Mouse (Mus musculus) left cerebral cortex, adult 2 months (tissue): Measurements from ENCODE around the gene Coq8b. TPM values are rescaled to one million over a fixed set of nuclear protein-coding genes. Genes with fewer than 3 reads are reported as not detected.
A peak's percentile ranks its signal among the peaks of the same experiment; 100 is the strongest.

Experiments
- DNase-seq, 2 experiments: peaks; one replicate each; pipeline ENCODE4 v3.0.0; 2021 to 2022; ENCODE audit warnings: low spot score in 2 of 2, mixed read lengths in 1 of 2; ENCODE audit errors: extremely low spot score in 1 of 2
- H3K27ac ChIP-seq: fragments of 200-600 bp; 2 replicates; pipeline ENCODE4 v1.8.1; 2022
- H3K4me3 ChIP-seq: fragments of 200-600 bp; 2 replicates; pipeline ENCODE4 v1.8.1; 2022
- CTCF ChIP-seq: fragments of 200-600 bp; IDR thresholded peaks from 2 replicates; pipeline ENCODE4 v1.8.1; 2022; ENCODE audit warnings: antibody characterized with exemption, mild to moderate bottlenecking, moderate library complexity
- intact Hi-C: fragments of 180-260 bp; cut with DNase I; formaldehyde crosslinking; loops from one replicate; pipeline ENCODE4 v1.15.1; 2025
- total RNA-seq, 2 experiments: library from RNA; stranded (reverse); gene quantifications; 2 replicates each; pipeline ENCODE4 v1.2.3; 2021

The Coq8b gene
- total RNA-seq, 2 experiments from 2014 or later, result 35.4 to 36.2 TPM

DNA sequence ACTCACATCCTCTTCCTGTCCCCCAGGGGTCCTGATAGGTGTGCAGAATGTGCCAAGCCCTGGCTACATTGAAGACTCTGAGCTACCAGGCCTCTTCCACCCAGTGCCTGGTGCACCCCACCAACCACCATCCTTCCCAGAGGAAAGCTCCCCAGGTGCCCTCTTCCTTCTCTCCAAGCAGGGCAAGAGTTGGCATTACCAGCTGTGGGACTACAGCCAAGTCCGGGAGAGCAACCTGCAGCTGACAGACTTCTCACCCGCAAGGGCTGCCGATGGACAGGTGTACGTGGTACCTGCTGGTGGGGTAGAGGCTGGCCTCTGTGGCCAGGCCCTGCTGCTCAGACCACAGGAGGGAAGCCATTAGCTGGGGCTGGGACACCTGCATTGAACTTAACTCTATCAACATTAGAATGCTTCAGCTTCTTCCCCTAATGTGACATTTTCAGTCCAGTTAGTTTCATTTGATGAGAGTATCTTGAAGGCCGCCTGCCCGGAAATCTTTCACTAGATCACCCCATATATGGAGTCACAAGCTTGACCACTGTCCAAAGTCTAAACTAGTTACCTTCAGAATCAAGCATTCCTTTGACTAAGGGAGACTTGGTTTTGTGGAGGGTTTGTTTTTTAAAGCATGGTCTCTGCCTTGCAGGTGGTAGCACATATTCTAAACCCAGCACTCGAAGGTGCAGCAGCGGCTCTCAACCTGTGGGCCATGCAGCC, 28.9 kb upstream of the Coq8b start:
- intact Hi-C loops, result no loop called here
- TF ChIP-seq CTCF, result no peak
- H3K4me3 ChIP-seq, result no peak overlapping the region
- no peak for DNase-seq
- H3K27ac ChIP-seq, result no peak overlapping the region

GRCm38 (mm10) chr7:27212626-27213025, 20.2 kb upstream of the Coq8b start:
- intact Hi-C loops, result no loop called here
- DNase-seq, result no peak
- no peak overlapping the region for H3K27ac ChIP-seq
- TF ChIP-seq CTCF, result no peak
- no peak overlapping the region for H3K4me3 ChIP-seq

DNA sequence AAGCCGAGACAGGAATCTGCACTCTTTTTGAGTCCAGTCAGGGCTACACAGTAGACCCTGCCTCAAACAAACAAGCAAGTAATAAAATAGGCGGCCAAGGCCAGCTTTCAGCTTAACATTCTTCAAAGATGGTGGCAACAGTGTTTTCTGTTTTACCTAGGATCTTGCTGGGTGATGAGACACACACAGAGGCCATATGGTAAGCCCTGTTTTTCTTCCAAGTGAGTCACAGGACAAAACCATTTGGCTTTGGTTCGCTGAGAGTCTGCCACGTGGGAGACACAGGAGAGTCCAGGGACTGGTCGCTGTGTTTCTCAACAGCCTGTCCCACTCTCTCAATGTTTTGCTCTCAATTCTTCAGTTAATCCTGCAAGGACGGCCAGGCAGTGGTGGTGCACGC, 14.2 kb upstream of the Coq8b start:
- no peak overlapping the region for H3K4me3 ChIP-seq
- no peak for TF ChIP-seq CTCF
- H3K27ac ChIP-seq, result no peak overlapping the region
- intact Hi-C loops, result no loop called here
- no peak for DNase-seq

DNA sequence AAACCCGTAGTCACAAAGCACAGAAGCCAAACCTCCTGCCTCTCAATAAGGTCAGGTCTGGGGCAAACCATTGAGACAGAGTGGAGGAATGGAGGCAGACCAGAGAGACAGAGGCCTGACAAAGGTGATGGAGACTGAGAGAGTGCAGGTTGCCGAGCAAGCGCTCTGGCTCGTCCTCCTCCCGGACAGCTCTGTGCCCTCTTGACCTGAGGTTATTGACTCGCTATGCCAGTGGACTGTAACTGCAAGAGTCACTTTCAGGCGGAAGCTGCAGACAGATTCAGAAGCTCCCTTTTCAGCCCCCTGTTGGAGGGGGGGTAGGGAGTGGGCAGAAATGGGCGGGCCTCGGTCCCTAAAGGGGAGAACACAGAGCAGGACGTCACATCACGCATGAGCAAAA, 12.9 kb upstream of the Coq8b start:
- no peak for TF ChIP-seq CTCF
- Histone ChIP-seq H3K27ac (no peak overlapping the region), H3K4me3 (no peak overlapping the region)
- no peak for DNase-seq
- intact Hi-C loops, result no loop called here

GRCm38 (mm10) chr7:27221939-27222338, 10.9 kb upstream of the Coq8b start:
- no peak for DNase-seq
- H3K4me3 ChIP-seq, result no peak overlapping the region
- no peak for TF ChIP-seq CTCF
- intact Hi-C loops, result no loop called here
- no peak overlapping the region for H3K27ac ChIP-seq

GRCm38 (mm10) chr7:27222538-27222937, 10.3 kb upstream of the Coq8b start:
- Histone ChIP-seq H3K27ac (no peak overlapping the region), H3K4me3 (no peak overlapping the region)
- intact Hi-C loops, result no loop called here
- TF ChIP-seq CTCF, result no peak
- no peak for DNase-seq

DNA sequence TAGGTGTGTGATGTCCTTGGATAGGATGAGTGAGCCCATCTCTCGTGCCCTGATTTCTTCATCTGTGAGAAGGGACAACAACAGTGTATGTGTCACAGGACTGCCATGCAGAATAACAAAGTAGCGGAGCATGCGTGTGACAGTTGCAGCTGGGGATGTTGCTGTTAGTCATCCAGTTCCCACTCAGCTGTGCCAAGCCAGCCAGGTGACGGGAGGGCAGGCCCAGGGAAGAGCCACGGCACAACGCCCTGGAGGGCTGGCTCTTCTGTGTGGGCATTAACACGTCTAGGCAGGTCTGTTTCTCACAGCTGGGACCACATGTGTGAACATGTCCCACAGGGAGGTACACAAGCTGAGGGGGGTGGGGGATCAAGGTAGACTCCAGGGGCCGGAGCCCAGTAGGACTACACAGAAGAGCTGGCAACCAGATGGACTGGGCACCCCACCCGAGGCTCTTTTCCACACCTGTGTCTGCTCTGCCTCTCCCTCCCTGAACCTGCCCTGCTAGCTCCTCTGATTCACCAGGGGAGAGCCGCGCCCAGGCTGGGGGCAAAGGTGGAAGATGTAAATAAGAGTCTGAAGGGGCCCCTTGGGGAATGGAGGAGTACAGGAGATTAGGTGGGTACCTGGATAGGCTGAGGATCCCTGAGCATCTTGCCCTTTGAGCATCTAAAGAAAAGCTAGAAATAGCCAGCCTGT, 7.8 kb upstream of the Coq8b start:
- H3K4me3 ChIP-seq, result peak overlapping the region; percentile 79
- peak overlapping the region; percentile 80 for H3K27ac ChIP-seq
- intact Hi-C loops, result no loop called here
- peak; percentile 52 to 59 for DNase-seq
- no peak for TF ChIP-seq CTCF

DNA sequence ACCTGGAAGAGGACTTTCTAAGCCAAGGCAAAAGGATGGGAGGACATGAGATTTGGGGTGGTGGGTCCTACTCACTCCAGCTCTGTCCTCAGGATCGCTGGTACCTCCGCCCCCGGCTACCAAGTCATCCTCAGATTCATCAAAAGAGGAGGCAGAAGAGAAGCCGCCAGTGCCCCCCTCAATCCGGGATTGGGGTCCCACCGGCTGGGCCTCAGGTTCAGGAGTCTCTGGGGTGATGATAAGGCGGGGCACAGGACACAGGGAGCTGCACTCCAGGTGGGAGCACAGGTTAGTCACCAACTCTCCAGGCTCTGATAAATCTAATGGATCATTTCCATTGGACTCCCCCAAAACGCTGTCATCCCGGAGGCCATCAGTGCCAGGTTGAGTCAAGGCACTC, 5.5 kb upstream of the Coq8b start:
- Histone ChIP-seq H3K4me3 (peak overlapping the region; percentile 79), H3K27ac (peak overlapping the region; percentile 93)
- no peak for DNase-seq
- TF ChIP-seq CTCF, result no peak
- intact Hi-C loops, result loop anchor here (2.0 kb wide), 1 partner anchor 32 kb away; the partner anchor contains the start of gene BC024978

DNA sequence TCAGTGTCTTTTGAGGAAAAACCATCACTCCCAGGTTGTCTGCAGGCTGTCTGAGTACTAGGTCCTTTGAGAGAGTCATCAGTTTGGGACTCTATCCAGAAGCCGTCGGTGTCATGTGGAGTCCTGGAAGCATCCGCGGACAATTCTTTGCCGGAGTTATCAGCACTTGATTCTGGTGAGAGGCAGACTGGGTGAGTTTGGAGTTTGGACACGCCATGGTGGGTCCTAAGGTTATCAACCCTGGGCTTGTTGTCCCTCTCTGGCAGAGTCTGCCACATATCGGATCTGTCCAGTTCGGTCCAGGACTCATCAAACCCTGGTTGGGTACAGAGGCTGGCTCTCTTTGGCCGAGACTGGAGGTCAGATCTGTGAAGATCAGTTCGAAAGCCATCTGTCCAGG, 5.1 kb upstream of the Coq8b start:
- DNase-seq, result no peak
- intact Hi-C loops, result loop anchor here (1.0 to 2.0 kb wide), 3 partner anchors 31 to 61 kb away; partner anchors contain the start of genes BC024978, Egln2 and Numbl
- H3K4me3 ChIP-seq, result peak overlapping the region; percentile 79
- H3K27ac ChIP-seq, result peak overlapping the region; percentile 93
- no peak for TF ChIP-seq CTCF

GRCm38 (mm10) chr7:27228281-27228821, 4.5 kb upstream of the Coq8b start, which contains the start of gene Itpkc:
Itpkc (minus strand) TSS chr7:27228661.
- intact Hi-C loops, result loop anchor here (1.0 to 2.0 kb wide), 2 partner anchors 30 to 62 kb away; partner anchors contain the start of genes Egln2 and Numbl
- DNase-seq, result peak; percentile 88 to 90

DNA sequence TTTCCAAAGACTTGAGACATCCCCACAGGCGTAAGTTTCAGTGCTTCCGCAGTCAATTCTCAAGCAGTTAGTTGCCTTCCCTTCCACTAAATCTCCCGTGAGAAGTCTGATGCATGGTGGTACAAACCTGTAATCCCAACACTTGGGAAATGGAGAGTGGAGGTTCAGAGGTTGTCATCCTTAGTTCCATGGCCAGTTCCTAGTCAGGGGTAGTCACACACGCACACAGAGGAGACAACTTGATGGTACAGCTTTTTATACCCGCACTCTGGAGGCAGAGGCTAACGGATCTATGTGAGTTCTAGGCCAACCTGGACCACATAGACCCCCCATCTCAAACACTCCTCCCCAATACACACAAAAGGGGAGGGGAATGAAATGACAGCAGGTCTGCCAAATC, 4.0 kb upstream of the Coq8b start:
- Histone ChIP-seq H3K4me3 (peak overlapping the region; percentile 79), H3K27ac (peak overlapping the region; percentile 93)
- DNase-seq, result no peak
- no peak for TF ChIP-seq CTCF
- intact Hi-C loops, result loop anchor here (1.0 to 2.0 kb wide), 2 partner anchors 29 to 62 kb away; partner anchors contain the start of genes Egln2 and Numbl

More at GRCm38 (mm10) chr7:27228281-27228821, 4.5 kb upstream of the Coq8b start, which contains the start of gene Itpkc:
- TF ChIP-seq CTCF, result no peak; the same call in 1 of the 2 replicates
- Histone ChIP-seq H3K27ac (peak within 1 kb of the TSS; percentile 93), H3K4me3 (peak within 1 kb of the TSS; percentile 79)

DNA sequence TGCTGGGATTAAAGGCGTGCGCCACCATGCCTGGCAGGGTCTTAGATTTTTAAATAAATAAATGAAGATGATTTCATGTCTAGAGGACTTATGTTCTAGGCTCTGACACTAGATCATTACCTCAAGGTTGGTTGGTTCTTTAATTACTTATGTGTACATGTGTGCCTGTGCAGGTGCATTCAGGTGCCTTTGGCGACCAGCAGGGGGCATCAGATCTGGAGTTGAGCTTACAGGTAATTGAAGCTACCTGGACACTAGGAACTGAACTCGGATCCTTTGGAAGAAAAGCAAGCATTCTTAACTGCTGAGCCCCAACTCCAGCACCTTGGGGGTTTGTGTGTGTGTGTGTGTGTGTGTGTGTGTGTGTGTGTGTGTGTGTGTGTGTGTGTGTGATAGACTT, 2.0 kb upstream of the Coq8b start:
- Histone ChIP-seq H3K27ac (no peak overlapping the region), H3K4me3 (no peak overlapping the region)
- DNase-seq, result no peak
- intact Hi-C loops, result loop anchor here (5.0 kb wide), 1 partner anchor 257 kb away; the partner anchor contains the start of gene Sertad1
- no peak; the same call in none of the 2 replicates for TF ChIP-seq CTCF
